Mouse (Mus musculus) MEL (cell line): ENCODE measurements around the gene Itga11. TPM values are rescaled to one million over a fixed set of nuclear protein-coding genes. Genes with fewer than 3 reads are reported as not detected.

Source experiments
- DNase-seq: peaks from one replicate; pipeline ENCODE4 v3.0.0; 2011; ENCODE audit warnings: low read depth, low spot score
- H3K27ac ChIP-seq: 2 replicates; pipeline ENCODE4 v1.5.1; 2012; ENCODE audit warnings: low read depth, mild to moderate bottlenecking, control low read depth, low read length, moderate library complexity; ENCODE audit not compliant: control insufficient read depth
- H3K27me3 ChIP-seq, 2 experiments: fragments of 150-350 bp in 1 of 2; sonication (generic) in 1 of 2; 2 replicates each; pipeline ENCODE4 v1.6.1; 2012; ENCODE audit warnings: low read length in 2 of 2, mild to moderate bottlenecking in 2 of 2, improper control_type of control experiment in 1 of 2, moderate library complexity in 1 of 2; ENCODE audit not compliant: insufficient read depth in 2 of 2, control insufficient read depth in 1 of 2
- H3K36me3 ChIP-seq, 2 experiments: 2 replicates each; pipeline ENCODE4 v1.6.1; 2012 to 2014; ENCODE audit warnings: low read length in 2 of 2, improper control_type of control experiment in 1 of 2, inconsistent platforms in 1 of 2, mild to moderate bottlenecking in 1 of 2; ENCODE audit not compliant: insufficient read depth in 2 of 2, control insufficient read depth in 1 of 2
- H3K4me1 ChIP-seq, 2 experiments: fragments of 150-350 bp in 1 of 2; sonication (generic) in 1 of 2; 2 replicates each; pipeline ENCODE4 v1.6.1; 2012; ENCODE audit warnings: low read length in 2 of 2, improper control_type of control experiment in 1 of 2, mild to moderate bottlenecking in 1 of 2; ENCODE audit not compliant: insufficient read depth in 2 of 2, control insufficient read depth in 1 of 2
- H3K4me3 ChIP-seq, 2 experiments: fragments of 150-350 bp in 1 of 2; sonication (generic) in 1 of 2; 2 replicates each; pipeline ENCODE4 v1.5.1; 2012; ENCODE audit warnings: low read depth in 2 of 2, low read length in 2 of 2, mild to moderate bottlenecking in 2 of 2, moderate library complexity in 2 of 2, control low read depth in 1 of 2, improper control_type of control experiment in 1 of 2; ENCODE audit not compliant: control insufficient read depth in 1 of 2, insufficient read depth in 1 of 2
- H3K79me2 ChIP-seq: 2 replicates; pipeline ENCODE4 v1.6.1; 2012; ENCODE audit warnings: mild to moderate bottlenecking, low read length, moderate library complexity; ENCODE audit not compliant: control insufficient read depth, poor library complexity, insufficient read depth
- H3K9ac ChIP-seq: 2 replicates; pipeline ENCODE4 v1.6.1; 2012; ENCODE audit warnings: low read depth, mild to moderate bottlenecking, control low read depth, low read length, moderate library complexity; ENCODE audit not compliant: control insufficient read depth, poor library complexity, severe bottlenecking
- H3K9me3 ChIP-seq: fragments of 150-350 bp; sonication (generic); replicated peaks from 2 replicates; pipeline ENCODE4 v1.6.1; 2012; ENCODE audit warnings: mild to moderate bottlenecking, low read length, improper control_type of control experiment, moderate library complexity; ENCODE audit not compliant: insufficient read depth
- CHD1 ChIP-seq: IDR thresholded peaks from 2 replicates; pipeline ENCODE4 v1.6.1; 2012; ENCODE audit warnings: low read depth, mild to moderate bottlenecking, inconsistent platforms, low read length, improper control_type of control experiment
- ELF1 ChIP-seq: IDR thresholded peaks from 2 replicates; pipeline ENCODE4 v1.6.1; 2014; ENCODE audit warnings: low read depth, mild to moderate bottlenecking, inconsistent platforms, low read length, improper control_type of control experiment, moderate library complexity
- GABPA ChIP-seq: IDR thresholded peaks from 2 replicates; pipeline ENCODE4 v1.6.1; 2012; ENCODE audit warnings: low read depth, mild to moderate bottlenecking, inconsistent platforms, low read length, improper control_type of control experiment, moderate library complexity
- HCFC1 ChIP-seq: IDR thresholded peaks from 2 replicates; pipeline ENCODE4 v1.6.1; 2012; ENCODE audit warnings: low read depth, mild to moderate bottlenecking, inconsistent platforms, low read length, improper control_type of control experiment, moderate library complexity
- MAFK ChIP-seq: IDR thresholded peaks from 2 replicates; pipeline ENCODE4 v1.6.1; 2011; ENCODE audit warnings: low read depth, mild to moderate bottlenecking, low read length, improper control_type of control experiment, borderline replicate concordance
- MAZ ChIP-seq: IDR thresholded peaks from 2 replicates; pipeline ENCODE4 v1.6.1; 2012; ENCODE audit warnings: low read depth, mild to moderate bottlenecking, inconsistent platforms, low read length, improper control_type of control experiment
- MXI1 ChIP-seq: IDR thresholded peaks from 2 replicates; pipeline ENCODE4 v1.6.1; 2011; ENCODE audit warnings: mild to moderate bottlenecking, low read depth, low read length, improper control_type of control experiment
- MYB ChIP-seq: IDR thresholded peaks from 2 replicates; pipeline ENCODE4 v1.6.1; 2011; ENCODE audit warnings: mild to moderate bottlenecking, low read depth, low read length, improper control_type of control experiment
- NELFE ChIP-seq: IDR thresholded peaks from 2 replicates; pipeline ENCODE4 v1.6.1; 2011; ENCODE audit warnings: low read depth, low read length, improper control_type of control experiment
- POLR2AphosphoS5 ChIP-seq: IDR thresholded peaks from 2 replicates; pipeline ENCODE4 v1.6.1; 2012; ENCODE audit warnings: low read depth, borderline replicate concordance, mild to moderate bottlenecking, inconsistent platforms, low read length, moderate library complexity, mixed read lengths
- RCOR1 ChIP-seq: IDR thresholded peaks from 2 replicates; pipeline ENCODE4 v1.6.1; 2012; ENCODE audit warnings: low read depth, mild to moderate bottlenecking, inconsistent platforms, low read length, improper control_type of control experiment
- SIN3A ChIP-seq: IDR thresholded peaks from 2 replicates; pipeline ENCODE4 v1.6.1; 2012; ENCODE audit warnings: low read length, improper control_type of control experiment, inconsistent platforms
- SMC3 ChIP-seq: IDR thresholded peaks from 2 replicates; pipeline ENCODE4 v1.6.1; 2011; ENCODE audit warnings: low read depth, low read length, improper control_type of control experiment
- TCF12 ChIP-seq: IDR thresholded peaks from 2 replicates; pipeline ENCODE4 v1.6.1; 2014; ENCODE audit warnings: low read depth, mild to moderate bottlenecking, inconsistent platforms, low read length, improper control_type of control experiment, moderate library complexity
- polyA plus RNA-seq, 2 experiments: library from polyadenylated mRNA; stranded (reverse) in 1 of 2; unstranded in 1 of 2; fragments of >175 nt in 1 of 2; fragments of >200 nt in 1 of 2; gene quantifications; 2 replicates each; pipeline versions ENCODE4 v1.2.1 to v1.2.4; 2012; ENCODE audit warnings: low replicate concordance in 2 of 2, low read depth in 1 of 2; ENCODE audit not compliant: insufficient read length in 2 of 2, insufficient read depth in 1 of 2, missing spikeins in 1 of 2
- total RNA-seq: library from RNA; depleted of rRNA; stranded (reverse); fragments of 300-350 nt; gene quantifications from 2 replicates; pipeline ENCODE4 v1.2.3, GENCODE M21; 2012; rRNA removed

Gene Itga11
- total RNA-seq (not detected in 2 replicates), polyA plus RNA-seq (not detected)

DNA sequence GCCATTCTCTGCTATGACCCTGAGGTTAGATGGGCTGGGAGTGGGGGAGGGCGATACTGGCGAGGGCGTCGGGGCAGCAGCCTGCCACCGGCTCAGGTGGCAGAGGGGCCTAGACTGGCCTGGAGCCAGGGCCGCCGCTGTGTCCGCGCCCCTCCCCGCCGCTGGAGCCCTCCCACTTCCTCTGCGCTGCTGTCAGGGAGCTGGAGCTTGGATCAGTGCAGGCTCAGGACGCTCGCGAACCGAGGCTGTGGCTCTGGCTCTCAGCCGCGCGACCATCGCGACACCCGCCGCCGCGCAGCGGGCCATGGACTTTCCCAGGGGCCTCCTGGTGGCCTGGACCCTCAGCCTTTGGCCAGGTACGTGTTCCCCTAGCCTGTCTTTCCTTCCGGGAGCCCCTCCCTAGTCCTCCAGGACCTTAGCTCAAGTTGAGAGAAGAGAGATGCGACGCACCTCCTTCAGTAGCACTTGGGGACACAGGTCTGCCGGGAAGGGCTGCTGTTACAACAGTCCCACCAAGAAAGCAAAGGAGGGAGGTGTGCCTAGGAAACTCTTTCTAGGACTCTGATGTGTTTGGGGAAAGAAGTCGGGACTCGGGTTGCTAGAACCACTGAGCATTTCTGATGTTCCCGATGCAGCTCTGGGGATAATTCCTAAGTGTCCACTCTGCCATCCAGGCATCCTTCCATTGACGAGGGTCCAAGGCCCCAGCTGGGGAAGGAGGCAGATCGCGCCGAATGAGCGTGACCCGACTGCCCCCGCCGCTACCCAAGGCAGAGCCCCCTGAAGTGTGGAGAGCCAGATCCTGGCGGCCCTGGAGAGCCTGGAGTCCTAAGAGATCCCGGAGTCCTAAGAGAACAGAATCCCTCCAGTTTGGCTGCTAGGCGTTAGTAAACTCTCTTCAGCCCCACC is at the start of gene Itga11:
Itga11 (plus strand) TSS at position 186 of the 909 bp plus-strand sequence.
- no peak within 1 kb of the TSS for H3K27ac ChIP-seq
- H3K9ac ChIP-seq = no peak within 1 kb of the TSS
- no peaks in the 10 kb centered on the region; a peak in 1 of 4 replicates for H3K27me3 ChIP-seq
- H3K9me3 ChIP-seq = no peaks in the 10 kb centered on the region
- H3K79me2 ChIP-seq = no peaks in the 10 kb centered on the region
- DNase-seq = no peak
- no peaks in the 10 kb centered on the region for H3K36me3 ChIP-seq
- H3K4me3 ChIP-seq = no peak within 1 kb of the TSS
- no peaks in the 10 kb centered on the region for H3K4me1 ChIP-seq
- no peak for TF ChIP-seq NELFE
- no peak for TF ChIP-seq ELF1
- no peak for TF ChIP-seq SMC3
- TF ChIP-seq TCF12 = no peak
- no peak for TF ChIP-seq GABPA
- no peak for TF ChIP-seq MYB
- no peak for TF ChIP-seq SIN3A
- TF ChIP-seq HCFC1 = no peak
- no peak for TF ChIP-seq MAFK
- no peak for TF ChIP-seq MAZ
- TF ChIP-seq POLR2AphosphoS5 = no peak
- TF ChIP-seq RCOR1 = no peak
- no peak for TF ChIP-seq CHD1
- TF ChIP-seq MXI1 = no peak

GRCm38 (mm10) chr9:62630631-62631240 is 46.9 kb upstream of the Itga11 start:
- no peak for TF ChIP-seq MAZ
- TF ChIP-seq GABPA = no peak
- no peak for TF ChIP-seq POLR2AphosphoS5
- TF ChIP-seq SMC3 = no peak
- Histone ChIP-seq H3K36me3 (no peaks in the 10 kb centered on the region), H3K79me2 (no peaks in the 10 kb centered on the region), H3K4me1 (no peaks in the 10 kb centered on the region), H3K4me3 (no peak overlapping the region), H3K9me3 (no peaks in the 10 kb centered on the region), H3K27me3 (peaks cover 0 to 2% of the 10 kb centered on the region in 2 experiments), H3K9ac (no peak overlapping the region), H3K27ac (no peak overlapping the region)
- no peak for DNase-seq
